Mouse (Mus musculus): ENCODE results near the gene Faah.

Gene Faah

DNA sequence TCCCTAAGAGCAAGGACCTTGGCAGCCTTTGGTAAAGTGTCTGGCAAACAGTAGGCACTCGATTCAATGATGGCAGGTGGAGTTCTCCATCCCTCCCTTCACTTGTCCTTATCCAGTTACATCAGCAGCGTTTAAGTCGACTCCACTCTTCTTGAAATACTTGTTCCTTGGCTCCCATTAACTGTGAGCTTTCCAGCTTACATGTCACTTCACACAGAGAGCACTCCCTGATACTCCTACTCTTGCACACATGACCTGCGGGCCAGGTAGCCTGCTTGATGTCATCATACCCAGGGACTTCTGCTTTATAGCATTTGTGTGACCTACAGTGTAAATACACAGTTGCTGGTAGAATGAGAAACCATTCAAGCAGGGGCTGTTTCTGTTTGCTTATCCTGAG is 21.0 kb downstream of the Faah start:
- DNase-seq, result no peak

DNA sequence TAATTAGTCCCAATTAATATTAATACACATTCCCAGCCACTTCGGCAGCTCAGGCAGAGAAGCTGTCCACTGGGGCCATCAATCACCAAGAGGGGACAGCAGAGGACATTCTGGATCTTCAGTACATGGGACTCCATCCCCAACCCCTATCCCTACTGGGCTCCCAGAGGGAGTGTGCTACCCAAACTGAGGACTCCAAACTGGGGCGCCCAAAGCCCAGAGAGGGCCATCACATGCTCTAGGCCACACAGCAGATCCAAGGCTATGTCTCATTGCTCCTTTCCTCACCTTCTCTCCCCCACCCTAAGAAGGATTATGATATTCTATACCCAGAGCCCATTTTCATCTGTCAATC is 22.4 kb downstream of the Faah start:
- no peak for DNase-seq

DNA sequence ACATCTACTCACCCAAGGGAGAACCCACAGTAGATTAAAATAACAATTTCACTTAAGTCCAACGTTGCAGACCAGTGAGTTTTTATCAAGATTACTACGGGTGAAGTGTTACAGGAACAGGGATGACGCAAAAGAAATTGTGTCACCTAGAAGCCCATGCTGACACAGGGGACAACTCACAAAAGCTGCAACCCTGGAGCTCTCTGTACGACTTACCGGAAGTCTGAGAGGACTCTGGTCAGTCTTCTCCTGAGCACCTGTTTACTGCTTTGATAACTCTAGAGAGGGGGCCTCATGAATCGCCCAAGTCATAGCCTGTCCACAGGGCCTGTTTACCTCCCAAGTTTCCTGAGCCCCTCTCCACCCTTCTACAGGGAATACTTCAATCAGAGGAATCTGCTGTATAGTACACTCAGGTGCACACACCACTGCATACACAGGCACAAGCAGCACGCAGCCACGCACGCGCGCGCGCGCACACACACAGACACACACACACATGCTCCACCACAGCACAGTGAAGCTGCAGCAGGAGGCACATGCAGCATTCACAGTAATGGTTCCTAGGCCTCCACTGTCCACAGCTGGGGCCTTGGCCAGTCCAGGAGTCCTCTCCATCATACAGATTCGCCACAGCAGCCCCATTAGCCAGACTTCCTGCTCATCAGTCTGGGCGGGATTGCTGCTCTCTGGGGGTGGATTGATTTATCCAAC is 22.9 kb downstream of the Faah start:
- no peak for DNase-seq

DNA sequence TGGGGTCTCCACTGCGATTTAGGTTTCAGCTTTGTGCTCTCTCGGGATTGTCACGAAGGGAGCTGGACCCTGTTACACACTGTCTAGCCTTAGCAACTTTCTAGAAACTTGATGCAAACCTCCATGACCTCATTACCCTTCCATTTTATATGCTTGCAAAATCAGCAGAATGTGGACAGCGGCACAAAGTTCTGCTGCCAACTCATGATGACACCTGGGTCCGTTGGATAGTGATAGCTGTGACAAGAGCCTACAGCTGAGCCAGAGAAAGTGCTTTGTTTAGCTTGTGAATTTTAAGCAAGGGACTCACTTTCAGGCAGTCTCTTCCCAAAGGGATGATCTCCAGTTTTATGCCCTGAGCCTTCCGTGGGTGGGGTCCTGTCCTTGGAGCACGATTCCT is 28.3 kb downstream of the Faah start:
- no peak for DNase-seq

DNA sequence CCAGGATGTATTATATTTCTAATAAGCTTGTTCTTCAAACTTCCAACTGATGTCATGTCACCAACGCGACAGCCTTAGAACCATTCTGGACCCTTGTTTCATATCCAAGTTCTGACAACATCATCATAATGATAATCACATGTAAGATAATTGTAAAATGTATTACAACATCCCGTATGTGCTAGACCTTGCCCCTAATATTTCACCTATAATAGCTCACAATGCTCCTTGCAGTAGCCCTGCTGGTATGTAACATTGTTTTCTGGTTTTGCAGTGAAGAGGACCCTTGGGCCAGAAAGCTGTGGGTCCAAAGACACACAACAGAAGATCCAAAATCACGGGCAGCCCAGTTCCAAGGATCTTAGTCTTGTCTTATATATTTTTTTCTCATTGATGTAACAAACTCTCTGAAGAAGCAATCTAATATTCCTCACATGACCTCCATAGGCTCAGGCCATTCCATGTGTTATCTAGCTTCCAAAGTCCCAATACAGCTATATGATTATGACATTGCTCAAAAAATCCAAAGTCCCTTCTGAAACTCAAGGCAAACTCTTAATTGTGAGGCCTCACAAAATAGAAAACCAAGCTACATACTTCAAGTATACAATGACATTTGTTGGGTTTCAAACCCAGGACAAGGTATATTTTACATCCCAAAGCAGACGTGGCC is 29.7 kb downstream of the Faah start:
- DNase-seq, result no peak

DNA sequence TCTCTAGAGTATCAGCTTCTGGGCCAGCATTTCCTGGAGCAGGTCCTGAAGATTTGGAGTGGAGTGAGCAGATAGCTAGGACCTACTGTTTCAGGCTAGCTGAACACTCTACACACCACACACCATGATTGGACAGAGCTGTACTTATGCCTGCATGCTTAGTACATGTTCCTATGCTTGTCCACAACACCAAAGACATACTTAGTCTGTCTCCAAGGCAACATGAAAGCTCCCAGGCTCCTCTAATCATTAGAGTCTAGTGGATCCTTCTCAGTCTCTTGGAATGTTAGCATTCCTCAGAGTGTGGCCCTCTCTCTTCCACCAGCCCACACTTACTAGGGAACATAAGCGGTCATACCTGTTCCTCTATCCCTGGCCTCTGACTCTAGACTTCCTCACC is 30.3 kb downstream of the Faah start:
- no peak for DNase-seq

DNA sequence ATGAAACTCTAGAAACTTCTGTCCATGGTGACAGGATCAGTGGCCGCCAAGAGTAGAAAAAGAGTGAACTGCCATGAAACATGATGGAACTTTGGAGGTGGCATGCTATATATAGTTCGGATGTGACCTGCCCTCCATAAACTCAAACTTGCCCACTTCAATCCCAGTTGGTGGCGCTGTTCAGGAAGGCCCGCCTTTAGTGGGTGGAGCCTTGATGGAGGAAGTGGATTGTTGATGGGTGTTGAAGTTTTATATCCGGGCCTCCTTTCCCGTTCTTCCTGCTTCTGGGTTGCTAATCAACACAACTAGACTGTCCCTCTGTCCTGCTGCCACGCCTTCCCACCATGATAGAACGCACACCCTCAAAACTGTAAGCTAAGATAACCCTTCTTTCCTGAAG is 32.8 kb downstream of the Faah start:
- DNase-seq, result no peak

DNA sequence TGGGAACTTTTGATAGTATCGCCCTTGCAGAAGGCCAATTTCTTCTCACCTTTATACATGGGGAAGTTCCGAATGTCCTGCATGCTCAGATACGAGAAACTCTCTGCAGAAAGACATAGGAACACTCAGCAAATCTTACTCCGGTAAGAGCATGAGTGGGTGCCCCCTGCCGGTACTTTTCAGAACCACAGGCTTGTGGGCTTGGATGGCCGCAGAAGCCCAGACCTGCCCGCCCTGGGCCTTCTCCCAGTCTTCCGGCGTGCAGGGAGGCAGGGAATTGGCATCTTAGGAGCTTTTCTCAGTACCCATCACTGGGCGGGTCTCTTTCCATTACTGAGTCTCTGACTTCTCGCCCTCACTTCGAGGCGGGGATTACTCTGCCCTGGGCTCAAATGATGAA is 33.6 kb downstream of the Faah start:
- DNase-seq, result peak; percentile 67 to 78

DNA sequence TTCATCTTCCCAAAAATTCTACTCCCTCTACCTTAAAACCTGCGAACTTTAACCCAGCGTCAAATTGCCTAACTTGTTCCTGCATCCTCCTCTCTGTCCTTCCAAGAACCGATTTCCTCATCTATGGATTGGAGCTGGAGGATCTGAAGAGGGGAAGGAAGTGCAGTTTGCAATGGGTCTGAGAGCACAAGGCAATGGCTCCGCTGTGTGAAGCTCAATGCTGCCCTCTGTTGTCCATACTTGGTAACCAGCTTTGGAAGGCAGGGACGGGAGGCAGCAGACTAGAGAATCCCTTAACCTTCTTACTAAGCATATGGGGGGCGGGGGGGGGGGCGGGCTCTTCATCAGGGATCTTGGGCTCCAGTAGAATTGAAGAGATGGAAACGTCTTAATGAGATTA is 37.0 kb downstream of the Faah start:
- DNase-seq, result peak; percentile 40 to 55

DNA sequence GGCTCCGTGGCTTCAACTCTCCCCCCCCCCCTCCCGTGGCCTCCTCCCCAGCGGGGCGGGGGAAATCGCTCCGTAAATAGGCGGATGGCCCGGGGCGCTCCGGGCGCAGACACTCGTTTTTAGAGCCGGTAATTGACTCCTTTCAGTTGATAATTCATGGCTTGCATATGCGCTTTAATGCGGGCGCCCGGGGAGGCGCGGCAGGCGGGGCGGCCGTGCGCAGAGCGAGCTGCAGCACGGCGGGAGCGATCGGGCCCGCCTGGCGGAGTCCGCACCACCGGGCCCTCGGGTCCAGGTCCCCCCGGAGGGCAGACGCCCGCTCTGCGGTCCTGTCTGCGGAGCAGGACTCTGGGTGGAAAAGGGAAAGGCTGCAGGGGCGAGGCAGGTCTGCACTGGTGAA is 38.3 kb downstream of the Faah start:
- DNase-seq, result no peak

DNA sequence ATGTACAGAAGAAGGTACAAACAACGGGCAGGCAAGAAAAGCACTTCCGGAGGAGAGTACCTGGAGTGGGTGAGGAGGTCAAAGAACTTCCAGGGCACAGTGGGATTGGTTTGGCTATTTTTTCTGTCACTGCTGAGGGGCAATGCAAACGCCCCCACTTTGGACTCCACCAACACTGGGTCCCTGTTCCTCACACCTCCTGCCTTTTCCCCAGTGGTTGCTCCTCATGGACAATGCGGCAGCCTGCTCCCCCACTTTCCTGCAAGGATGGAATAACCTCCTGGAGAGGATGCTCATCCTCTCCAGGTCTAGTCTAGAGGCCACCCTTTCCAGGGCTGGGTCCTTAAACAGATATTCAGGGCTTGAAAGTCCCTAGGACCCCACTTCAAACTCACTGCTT is 38.8 kb downstream of the Faah start:
- no peak for DNase-seq

DNA sequence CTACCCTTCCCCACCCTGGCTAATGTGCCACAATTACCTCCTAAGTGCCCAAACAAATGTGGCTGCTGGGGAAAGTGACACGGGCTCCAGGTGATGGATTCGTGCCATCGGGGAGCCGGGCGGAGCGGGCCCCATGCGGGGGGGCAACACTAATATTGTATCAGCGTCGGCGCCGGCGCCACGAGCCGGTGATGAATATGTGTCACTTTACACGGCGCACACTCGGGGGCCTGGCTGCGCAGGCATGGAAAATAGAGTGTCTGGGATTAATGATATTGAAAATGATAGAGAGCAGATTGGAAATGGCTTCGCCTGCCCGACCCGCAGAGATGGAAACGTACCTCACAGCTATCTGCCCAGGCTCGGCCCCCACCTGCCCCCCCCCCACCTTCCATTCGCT is 45.2 kb downstream of the Faah start:
- no peak for DNase-seq

DNA sequence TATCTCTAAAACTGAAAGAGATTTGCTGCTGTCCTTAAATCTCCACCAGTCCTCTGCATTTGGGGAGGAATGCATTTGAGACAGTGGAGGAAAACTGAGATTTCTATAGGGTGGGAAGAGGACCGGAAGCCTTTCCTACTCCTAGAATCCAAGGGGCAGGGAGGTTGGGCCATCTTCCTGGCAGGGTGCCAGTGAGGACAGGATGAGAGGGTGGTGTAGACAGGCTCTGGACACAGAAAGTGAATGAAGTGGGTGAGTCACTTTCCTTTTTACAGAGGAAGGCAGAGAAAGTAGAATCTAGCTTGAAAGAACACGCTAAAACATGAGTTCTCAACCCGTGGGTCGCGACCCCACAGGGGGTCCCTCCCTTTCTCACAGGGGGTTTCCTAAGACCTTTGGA is 53.3 kb downstream of the Faah start:
- no peak for DNase-seq

DNA sequence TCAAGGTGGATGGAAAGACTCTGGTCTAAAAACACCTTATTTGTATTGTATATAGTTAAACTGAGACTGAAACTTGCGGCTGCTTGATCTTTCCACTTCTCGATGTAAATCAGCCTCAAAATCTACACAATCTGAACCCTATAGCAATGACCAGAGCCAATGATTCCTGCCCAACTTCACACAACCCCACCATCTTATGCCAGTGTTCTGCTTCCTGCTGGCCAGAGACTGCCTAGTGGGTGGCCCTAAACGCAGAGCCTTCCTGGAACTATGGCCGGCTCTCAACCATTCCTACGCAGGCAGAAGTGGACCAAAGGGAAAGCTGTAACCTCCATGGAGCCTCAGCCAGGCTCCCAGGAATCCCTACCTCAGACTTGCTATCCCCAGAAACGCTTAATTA is 54.0 kb downstream of the Faah start:
- no peak for DNase-seq

DNA sequence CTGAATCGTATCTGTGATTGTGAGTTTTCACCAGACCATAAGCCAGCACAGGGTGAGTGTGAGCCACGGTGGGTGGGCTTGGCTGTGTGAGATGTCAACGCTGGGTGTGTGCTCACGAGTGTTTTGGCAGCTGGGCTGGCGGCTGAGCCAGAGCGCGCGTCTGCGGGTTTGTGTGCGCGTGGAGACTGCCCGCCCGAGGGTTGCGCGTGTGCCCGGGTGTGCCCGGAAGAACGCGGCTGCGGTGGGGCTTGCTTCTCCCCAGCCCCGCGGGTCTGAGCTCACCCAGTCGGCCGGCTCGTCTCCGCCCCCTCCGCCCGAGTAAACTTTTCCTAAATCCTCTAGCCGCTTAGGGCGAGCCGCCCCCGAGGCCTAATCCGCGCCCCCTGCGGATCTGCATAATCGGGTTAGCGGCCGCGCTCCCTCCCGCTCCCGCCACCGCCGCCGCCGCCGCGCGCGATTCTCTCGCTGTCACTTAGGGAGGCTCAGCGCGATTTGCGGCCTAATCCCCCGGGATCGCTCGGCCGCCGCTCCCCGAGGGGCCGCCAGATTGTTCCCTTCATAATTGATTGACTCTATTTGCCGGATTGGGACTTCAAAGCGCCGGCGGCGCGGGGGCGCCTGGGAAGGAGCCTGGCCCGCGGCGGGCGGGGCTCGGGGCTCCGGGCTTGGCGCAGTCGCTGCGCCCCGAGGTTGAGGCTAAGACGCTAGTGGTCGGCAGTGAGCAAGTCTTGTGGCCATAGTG is 54.9 kb downstream of the Faah start:
- peak in 1 of 2 experiments; percentile 7 for DNase-seq

DNA sequence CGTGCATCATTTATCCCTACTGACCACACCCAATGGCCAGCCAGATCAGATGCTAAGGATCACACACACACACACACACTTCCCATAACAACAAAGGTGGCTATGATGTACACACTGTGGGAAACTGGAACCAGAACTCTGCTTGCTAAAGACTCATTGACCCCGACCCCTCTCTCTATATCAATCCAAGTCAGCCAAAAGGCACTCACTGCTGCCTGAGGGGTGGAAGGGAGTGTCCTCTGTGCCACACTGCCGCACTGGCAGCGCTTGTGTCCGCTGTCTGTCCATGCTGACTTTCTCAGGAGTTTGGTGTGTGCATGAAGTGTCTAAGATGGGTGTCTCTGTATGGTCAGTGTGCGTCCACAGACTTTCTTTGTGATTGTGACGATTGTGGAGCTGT is 55.7 kb downstream of the Faah start:
- DNase-seq, result no peak

DNA sequence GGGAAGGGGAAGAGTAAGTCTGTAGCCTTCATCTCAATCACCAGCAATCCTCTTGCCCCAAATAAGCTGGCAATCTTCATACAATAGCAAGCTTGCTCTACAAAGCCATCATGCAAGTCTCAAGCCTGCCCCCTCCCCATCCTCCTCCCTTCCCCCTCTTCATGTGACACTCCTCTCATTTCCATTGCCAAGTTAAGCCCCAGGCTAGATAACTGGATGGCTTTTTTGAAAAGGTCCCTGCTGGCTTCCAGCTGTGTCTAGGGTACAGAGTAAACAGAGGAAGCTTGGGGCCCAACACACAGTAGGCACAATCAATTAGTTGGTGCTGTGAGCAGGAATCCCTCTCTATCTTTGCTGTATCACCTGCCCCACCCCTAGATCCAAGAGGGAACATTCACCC is 58.2 kb downstream of the Faah start:
- no peak for DNase-seq

DNA sequence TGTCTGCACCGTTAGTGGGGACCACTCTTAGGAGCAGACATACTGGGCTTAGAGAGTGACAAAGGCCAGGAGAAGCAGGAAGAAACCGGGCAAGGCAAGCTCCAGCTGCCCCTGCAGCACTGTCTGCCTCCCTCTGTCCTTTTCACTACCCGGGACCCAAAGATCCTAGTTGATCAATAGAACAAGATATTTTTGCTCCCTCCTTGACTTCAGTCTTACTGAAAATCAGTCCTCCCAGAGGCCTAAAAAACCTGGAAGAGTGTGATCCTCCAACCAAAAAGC is 62.3 kb downstream of the Faah start:
- no peak for DNase-seq

DNA sequence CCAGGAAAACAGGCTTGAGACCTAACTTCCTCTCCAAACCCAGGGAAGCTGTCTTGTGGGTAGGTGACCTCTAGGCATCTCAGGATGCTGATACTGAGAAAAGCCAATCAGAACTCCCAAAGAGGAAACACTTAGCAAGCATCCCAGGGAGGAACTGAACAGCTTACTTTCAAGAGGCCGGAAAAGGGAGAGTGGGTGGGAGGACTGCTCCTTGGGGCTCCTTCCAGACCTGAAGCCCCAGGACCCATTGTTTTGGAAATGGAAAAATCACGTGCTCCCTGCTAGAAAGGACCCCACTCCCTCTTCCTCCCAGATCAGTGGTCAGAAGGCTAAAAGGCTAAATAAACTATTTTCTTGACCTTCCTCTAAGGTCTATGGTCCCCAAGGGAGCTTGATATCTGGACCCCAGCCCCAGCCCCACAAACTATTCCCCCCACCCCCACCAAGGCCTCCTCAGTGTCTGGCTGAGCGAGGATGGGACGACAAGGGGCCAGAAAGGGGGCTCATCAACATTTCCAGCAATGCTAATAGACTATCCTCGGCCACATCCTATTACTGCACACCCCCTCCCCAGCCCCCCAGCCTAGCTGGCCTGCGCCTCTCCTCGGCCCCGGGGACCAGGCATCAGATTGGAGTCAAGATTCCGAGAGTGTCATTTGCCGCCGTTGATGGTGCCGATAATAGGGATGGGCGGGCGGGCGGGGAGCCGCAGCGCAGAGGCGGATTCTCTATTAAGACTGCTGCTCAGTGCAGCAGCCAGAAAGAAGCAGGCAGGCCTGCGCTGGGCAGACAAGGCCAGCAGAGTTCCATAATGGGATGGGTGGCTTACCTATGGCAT is 62.9 kb downstream of the Faah start:
- DNase-seq, result no peak

DNA sequence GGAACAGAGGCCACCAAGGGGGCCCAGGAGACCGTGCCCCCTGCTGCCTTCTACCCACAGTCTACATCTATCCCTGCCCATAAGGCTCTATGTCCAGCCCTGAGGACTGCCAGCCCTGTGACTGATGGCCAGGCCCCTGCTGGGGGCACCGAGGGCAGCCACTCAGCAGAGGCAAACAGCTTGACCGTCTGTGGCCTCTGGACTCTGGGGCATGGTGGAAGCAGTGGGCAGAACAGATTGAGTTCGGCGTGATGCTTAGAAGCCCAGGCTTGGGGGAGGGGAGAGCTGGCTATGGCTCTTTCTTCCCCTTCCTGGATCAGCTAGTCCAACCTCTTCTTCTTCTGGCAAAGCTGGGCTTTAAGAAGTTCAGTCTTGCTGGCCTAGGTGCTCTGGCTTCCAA is 64.2 kb downstream of the Faah start:
- no peak for DNase-seq

DNA sequence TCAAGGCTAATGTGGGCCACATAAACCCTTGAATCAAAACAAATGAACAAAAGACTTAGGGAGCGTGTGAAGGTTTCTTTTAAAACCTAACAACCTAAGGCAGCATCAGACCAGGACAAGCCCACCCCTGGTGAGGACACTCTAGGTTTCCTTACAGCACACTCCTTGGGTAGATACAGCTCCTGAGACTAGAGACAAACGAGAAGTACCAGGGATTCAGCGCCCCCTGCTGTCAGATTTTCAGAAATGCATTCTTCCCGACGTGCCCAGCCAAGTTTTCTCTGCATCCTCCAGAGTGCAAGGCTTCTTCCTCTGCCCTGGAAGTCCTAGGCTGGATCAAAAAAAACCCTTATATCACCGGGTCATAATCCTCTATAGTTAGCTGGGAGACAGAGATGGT is 65.0 kb downstream of the Faah start:
- DNase-seq, result peak; percentile 29 to 33

DNA sequence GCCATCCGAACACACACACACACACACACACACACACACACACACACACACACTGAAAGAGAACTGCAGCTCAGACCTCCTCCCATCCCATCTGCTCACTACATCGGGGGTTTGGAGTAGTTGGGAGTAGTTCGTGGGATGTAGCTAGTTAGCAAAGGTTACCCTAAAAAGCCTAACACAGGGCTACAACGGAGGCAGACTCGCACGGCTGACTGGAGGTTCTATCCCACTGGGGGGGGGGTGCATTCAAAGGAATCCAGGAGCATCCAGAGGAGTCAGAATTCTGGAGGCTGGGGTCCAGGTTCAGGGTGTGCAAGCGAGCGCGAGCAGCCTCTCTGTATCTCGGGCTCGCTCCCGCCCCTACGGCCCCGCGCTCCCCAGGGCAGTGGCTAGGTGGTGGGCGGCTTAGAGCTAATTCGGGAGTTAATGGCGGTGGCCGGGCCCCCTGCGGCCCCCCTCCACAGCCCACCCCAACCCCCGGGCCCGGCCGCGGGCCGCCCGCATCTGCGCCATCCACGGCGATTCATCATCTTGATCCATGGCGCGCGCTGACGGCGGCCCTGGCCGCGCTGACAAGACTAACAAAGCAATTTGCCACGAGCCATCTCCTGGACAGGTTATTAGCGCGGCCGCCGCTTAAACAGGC is 73.9 kb downstream of the Faah start:
- DNase-seq, result no peak

DNA sequence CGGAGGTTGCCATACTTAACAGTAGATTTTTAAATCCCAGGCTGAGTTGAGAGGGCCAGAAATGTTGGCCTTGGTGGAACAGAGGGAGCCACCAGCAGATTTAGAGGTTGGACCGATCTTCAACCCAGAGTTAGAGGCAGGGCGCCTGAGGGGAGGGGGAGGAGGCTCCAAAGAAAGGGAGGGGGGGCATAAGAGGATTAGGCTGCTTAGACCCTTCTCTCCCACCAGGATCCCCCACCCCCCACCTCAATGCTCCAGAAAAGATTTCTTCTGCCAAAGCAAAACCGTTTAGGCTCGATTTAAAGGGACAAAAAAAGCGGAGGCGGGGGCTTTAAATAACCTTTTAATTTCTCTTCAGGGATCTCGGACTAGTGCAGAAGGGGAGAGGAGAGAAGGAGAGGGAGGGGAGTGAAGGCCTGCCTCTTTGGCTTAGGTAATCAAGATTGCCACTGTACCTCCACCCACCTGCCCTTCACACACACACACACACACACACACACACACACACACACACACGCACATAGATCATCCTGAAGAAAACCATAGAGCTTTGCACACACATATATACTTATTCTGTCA is 76.4 kb downstream of the Faah start:
- no peak for DNase-seq

Measured in thymus, postnatal 36 days (tissue).